Mouse (Mus musculus): Measurements from ENCODE around the gene Olfr56. TPM values are rescaled to one million over a fixed set of nuclear protein-coding genes. Genes with fewer than 3 reads are reported as not detected.
"Not testable (repeated sequence)": the region's sequence is repeated elsewhere in the genome, so short reads cannot be mapped to it uniquely, and the experiment has no call there.

Olfr56 gene
- total RNA-seq, 1 experiment: not detected

DNA sequence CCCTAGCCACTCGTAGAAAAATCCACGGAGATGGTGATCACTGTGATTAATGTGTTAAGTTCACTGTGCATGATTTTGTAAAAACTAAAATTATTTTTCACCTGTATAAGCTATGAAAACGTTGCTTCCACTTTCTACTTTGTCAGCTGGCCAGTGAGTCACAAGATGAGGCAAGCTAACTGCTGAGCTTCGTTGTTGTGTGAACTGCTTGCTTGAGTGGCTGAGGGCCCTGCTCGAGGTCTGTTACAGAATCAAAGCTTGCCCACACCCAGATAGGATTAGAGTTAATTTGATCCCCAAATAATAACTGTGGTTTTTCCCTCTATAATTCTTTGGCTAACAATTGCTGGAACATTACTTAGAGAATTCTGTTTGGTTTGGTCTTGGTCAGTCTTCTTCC, 1.4 kb downstream of the Olfr56 start:
- DNase-seq (ENCODE audit: low read depth, low spot score); H3K27ac ChIP-seq (ENCODE audit: insufficient read depth, low read depth, low read length, poor library complexity, severe bottlenecking); H3K9ac ChIP-seq (ENCODE audit: insufficient read depth, low read depth, low read length, poor library complexity, severe bottlenecking); in situ Hi-C loops (cut with MboI; ENCODE audit: low sequenced_read_pairs in 2 of 2, unreplicated experiment in 2 of 2); H3K4me1 ChIP-seq (ENCODE audit: control insufficient read depth in 2 of 2, insufficient read depth in 2 of 2, low read length in 2 of 2, poor library complexity in 1 of 2); H3K4me3 ChIP-seq (ENCODE audit: insufficient read depth in 1 of 2, low read depth in 1 of 2, low read length in 2 of 2, poor library complexity in 1 of 2, severe bottlenecking in 1 of 2); H3K9me3 ChIP-seq (ENCODE audit: control insufficient read depth, insufficient read depth, low read depth, low read length); H3K36me3 ChIP-seq (ENCODE audit: control insufficient read depth, insufficient read depth, low read length, poor library complexity, severe bottlenecking): not testable (repeated sequence)

DNA sequence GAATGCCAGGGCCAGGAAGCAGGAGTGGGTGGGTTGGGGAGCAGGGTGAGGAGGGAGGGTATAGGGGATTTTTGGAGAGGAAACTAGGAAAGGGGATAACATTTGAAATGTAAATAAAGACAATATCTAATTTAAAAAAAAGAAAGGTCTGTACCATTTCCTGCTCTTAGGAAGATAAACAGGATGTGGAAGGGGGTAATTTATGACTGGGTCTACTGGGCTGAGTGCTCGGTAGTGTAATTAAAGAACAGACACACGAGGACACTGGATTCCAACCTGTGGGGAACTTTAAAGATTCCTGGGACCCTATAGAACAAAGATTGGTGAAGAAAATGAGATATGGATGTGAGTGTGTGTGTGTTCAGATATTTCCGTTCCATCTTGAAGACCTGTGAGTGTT, 4.2 kb downstream of the Olfr56 start:
- H3K36me3 ChIP-seq (ENCODE audit: control insufficient read depth, insufficient read depth, low read length, poor library complexity, severe bottlenecking); H3K4me1 ChIP-seq (ENCODE audit: control insufficient read depth in 2 of 2, insufficient read depth in 2 of 2, low read length in 2 of 2, poor library complexity in 1 of 2); H3K9ac ChIP-seq (ENCODE audit: insufficient read depth, low read depth, low read length, poor library complexity, severe bottlenecking); DNase-seq (ENCODE audit: low read depth, low spot score); H3K4me3 ChIP-seq (ENCODE audit: insufficient read depth in 1 of 2, low read depth in 1 of 2, low read length in 2 of 2, poor library complexity in 1 of 2, severe bottlenecking in 1 of 2); H3K27ac ChIP-seq (ENCODE audit: insufficient read depth, low read depth, low read length, poor library complexity, severe bottlenecking); H3K9me3 ChIP-seq (ENCODE audit: control insufficient read depth, insufficient read depth, low read depth, low read length); in situ Hi-C loops (cut with MboI; ENCODE audit: low sequenced_read_pairs in 2 of 2, unreplicated experiment in 2 of 2): not testable (repeated sequence)

DNA sequence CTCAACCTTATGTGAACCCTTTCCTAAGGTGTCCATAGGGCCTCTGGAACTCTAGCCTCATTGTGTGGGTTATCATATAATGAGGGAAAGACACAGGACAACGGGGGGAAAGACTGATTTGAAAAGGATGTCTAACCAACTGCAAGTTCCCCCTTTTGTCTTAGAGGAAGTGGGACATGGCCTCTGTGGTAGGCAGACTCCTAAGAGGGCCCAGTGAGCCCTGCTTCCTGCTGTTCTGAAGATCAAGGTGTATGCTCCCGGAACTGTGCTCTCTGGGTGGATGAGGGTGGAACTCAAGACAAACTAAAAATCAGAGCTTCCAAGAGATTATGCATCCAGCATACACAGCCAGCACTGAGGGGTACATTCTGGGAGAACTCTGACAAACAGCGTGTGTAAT, 9.5 kb downstream of the Olfr56 start:
- H3K27ac ChIP-seq (ENCODE audit: insufficient read depth, low read depth, low read length, poor library complexity, severe bottlenecking); H3K9me3 ChIP-seq (ENCODE audit: control insufficient read depth, insufficient read depth, low read depth, low read length); in situ Hi-C loops (cut with MboI; ENCODE audit: low sequenced_read_pairs in 2 of 2, unreplicated experiment in 2 of 2); H3K4me3 ChIP-seq (ENCODE audit: insufficient read depth in 1 of 2, low read depth in 1 of 2, low read length in 2 of 2, poor library complexity in 1 of 2, severe bottlenecking in 1 of 2); H3K4me1 ChIP-seq (ENCODE audit: control insufficient read depth in 2 of 2, insufficient read depth in 2 of 2, low read length in 2 of 2, poor library complexity in 1 of 2); H3K36me3 ChIP-seq (ENCODE audit: control insufficient read depth, insufficient read depth, low read length, poor library complexity, severe bottlenecking); H3K9ac ChIP-seq (ENCODE audit: insufficient read depth, low read depth, low read length, poor library complexity, severe bottlenecking); DNase-seq (ENCODE audit: low read depth, low spot score): not testable (repeated sequence)

DNA sequence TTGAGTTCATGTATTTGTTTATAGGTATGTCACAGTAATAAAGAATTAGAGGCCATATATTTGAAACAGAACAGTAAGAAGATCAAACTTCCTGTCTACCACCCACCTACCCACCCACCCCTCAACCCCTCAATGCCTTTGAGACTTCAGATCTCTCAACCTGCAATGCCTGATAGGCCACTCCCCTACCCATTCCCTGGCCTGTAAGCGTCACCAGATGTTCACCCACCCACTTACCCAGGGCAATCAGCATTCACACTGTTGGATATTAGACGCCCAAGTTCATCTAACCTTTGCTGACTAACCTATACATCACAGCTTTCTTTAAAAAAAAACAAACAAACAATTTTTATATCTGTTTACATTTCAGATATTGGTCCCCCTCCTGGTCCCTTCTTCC, 11.3 kb downstream of the Olfr56 start:
- not testable (repeated sequence) for H3K27ac ChIP-seq (ENCODE audit: insufficient read depth, low read depth, low read length, poor library complexity, severe bottlenecking); H3K9ac ChIP-seq (ENCODE audit: insufficient read depth, low read depth, low read length, poor library complexity, severe bottlenecking); H3K9me3 ChIP-seq (ENCODE audit: control insufficient read depth, insufficient read depth, low read depth, low read length); H3K36me3 ChIP-seq (ENCODE audit: control insufficient read depth, insufficient read depth, low read length, poor library complexity, severe bottlenecking); H3K4me3 ChIP-seq (ENCODE audit: insufficient read depth in 1 of 2, low read depth in 1 of 2, low read length in 2 of 2, poor library complexity in 1 of 2, severe bottlenecking in 1 of 2); H3K4me1 ChIP-seq (ENCODE audit: control insufficient read depth in 2 of 2, insufficient read depth in 2 of 2, low read length in 2 of 2, poor library complexity in 1 of 2); DNase-seq (ENCODE audit: low read depth, low spot score)
- in situ Hi-C loops (cut with MboI; ENCODE audit: low sequenced_read_pairs in 2 of 2, unreplicated experiment in 2 of 2): loop anchor here in 1 of 2 experiments (10.0 kb wide), 1 partner anchor 85 kb away; the partner anchor contains the start of gene Ifi47

DNA sequence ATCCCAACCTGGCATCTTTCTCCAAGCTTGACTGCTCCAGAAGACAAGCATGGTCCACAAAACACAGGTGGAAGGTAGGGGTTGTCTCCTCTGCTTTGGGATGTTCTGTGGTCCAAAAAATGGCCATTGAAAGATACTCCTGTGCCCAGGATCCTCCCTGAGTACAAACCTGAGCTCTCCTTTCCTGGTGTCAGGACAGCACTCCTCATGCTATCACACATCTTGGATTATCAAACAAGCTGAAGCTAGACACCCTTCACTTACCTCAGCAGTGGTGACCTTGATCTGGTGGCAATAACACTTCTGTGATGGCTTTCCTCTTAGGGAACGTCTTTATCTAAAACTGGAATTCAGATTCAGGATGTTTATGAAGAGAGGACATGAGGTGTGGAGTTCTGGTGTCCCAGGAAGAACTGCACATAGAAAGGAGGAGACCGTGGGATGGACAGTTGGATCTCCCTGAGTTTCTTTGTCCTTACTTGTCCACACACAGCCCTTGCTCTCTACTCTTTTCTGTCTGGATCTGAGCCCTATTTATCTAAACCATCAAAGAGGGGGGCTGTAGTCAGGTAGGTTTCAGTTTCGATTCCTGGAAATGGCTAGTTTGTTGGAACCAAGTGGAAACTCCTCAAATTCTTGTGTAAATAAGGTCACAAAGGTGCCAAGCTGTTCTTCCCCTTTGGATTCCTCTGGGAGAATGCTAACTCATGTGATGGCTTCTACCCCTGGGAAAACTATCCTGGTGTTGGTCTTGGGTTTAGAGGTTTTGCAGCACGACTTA, 13.2 kb downstream of the Olfr56 start, which contains the start of gene Gm12185:
Gene Gm12185, minus strand, starts transcription at position 487 of the 781 bp plus-strand sequence.
- not testable (repeated sequence) for H3K9me3 ChIP-seq (ENCODE audit: control insufficient read depth, insufficient read depth, low read depth, low read length); H3K9ac ChIP-seq (ENCODE audit: insufficient read depth, low read depth, low read length, poor library complexity, severe bottlenecking); H3K27ac ChIP-seq (ENCODE audit: insufficient read depth, low read depth, low read length, poor library complexity, severe bottlenecking); DNase-seq (ENCODE audit: low read depth, low spot score); H3K4me1 ChIP-seq (ENCODE audit: control insufficient read depth in 2 of 2, insufficient read depth in 2 of 2, low read length in 2 of 2, poor library complexity in 1 of 2); H3K4me3 ChIP-seq (ENCODE audit: insufficient read depth in 1 of 2, low read depth in 1 of 2, low read length in 2 of 2, poor library complexity in 1 of 2, severe bottlenecking in 1 of 2); H3K36me3 ChIP-seq (ENCODE audit: control insufficient read depth, insufficient read depth, low read length, poor library complexity, severe bottlenecking)
- in situ Hi-C loops (cut with MboI; ENCODE audit: low sequenced_read_pairs in 2 of 2, unreplicated experiment in 2 of 2): loop anchor here in 1 of 2 experiments (10.0 kb wide), 1 partner anchor 83 kb away; the partner anchor contains the start of gene Ifi47

DNA sequence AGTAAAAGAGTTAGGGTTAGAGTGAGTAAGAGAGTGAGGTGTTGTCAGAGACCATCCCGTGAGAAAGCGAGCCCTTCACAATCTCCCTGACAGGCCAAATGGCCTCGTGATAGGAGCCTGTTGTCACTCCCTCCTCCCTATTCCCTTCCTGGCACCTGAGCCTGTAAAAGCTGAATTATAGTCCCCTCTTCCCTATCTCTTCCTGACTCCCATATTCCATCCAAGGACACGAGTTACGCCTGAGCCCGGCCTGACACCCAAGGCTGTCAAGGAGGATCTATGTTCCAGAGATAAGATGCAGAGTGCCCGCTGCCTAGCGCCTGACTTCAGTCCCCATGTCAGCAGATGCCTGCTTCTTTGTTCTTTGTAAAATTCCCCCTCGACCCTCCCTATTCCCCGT, 14.6 kb downstream of the Olfr56 start:
- not testable (repeated sequence) for H3K4me1 ChIP-seq (ENCODE audit: control insufficient read depth in 2 of 2, insufficient read depth in 2 of 2, low read length in 2 of 2, poor library complexity in 1 of 2); H3K36me3 ChIP-seq (ENCODE audit: control insufficient read depth, insufficient read depth, low read length, poor library complexity, severe bottlenecking); H3K27ac ChIP-seq (ENCODE audit: insufficient read depth, low read depth, low read length, poor library complexity, severe bottlenecking); H3K9me3 ChIP-seq (ENCODE audit: control insufficient read depth, insufficient read depth, low read depth, low read length); DNase-seq (ENCODE audit: low read depth, low spot score); H3K4me3 ChIP-seq (ENCODE audit: insufficient read depth in 1 of 2, low read depth in 1 of 2, low read length in 2 of 2, poor library complexity in 1 of 2, severe bottlenecking in 1 of 2); H3K9ac ChIP-seq (ENCODE audit: insufficient read depth, low read depth, low read length, poor library complexity, severe bottlenecking)
- in situ Hi-C loops (cut with MboI; ENCODE audit: low sequenced_read_pairs in 2 of 2, unreplicated experiment in 2 of 2): loop anchor here in 1 of 2 experiments (10.0 kb wide), 1 partner anchor 82 kb away; the partner anchor contains the start of gene Ifi47

DNA sequence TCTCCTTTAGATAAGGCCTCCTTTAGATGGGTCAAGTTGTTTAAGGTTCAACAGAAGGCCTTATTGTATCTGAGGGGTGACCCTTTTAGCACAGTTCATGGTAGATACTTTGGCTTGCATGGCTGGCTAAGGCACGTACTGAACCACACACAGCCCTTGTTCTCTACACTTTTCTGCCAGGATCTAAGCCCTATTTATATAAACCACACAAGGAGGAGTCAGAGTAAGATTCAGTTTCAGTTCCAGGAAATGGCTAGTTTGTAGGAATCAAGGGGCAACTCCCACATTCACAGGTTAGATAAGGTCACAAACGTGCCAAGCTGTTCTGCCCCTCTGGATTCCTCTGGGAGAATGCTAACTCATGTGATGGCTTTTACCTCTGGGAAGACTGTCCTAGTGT, 15.3 kb downstream of the Olfr56 start, which contains the start of gene Tgtp1:
Gene Tgtp1, minus strand, starts transcription at position 155 of the 400 bp plus-strand sequence.
- H3K36me3 ChIP-seq (ENCODE audit: control insufficient read depth, insufficient read depth, low read length, poor library complexity, severe bottlenecking); H3K27ac ChIP-seq (ENCODE audit: insufficient read depth, low read depth, low read length, poor library complexity, severe bottlenecking); H3K9me3 ChIP-seq (ENCODE audit: control insufficient read depth, insufficient read depth, low read depth, low read length); H3K9ac ChIP-seq (ENCODE audit: insufficient read depth, low read depth, low read length, poor library complexity, severe bottlenecking); H3K4me1 ChIP-seq (ENCODE audit: control insufficient read depth in 2 of 2, insufficient read depth in 2 of 2, low read length in 2 of 2, poor library complexity in 1 of 2); H3K4me3 ChIP-seq (ENCODE audit: insufficient read depth in 1 of 2, low read depth in 1 of 2, low read length in 2 of 2, poor library complexity in 1 of 2, severe bottlenecking in 1 of 2); DNase-seq (ENCODE audit: low read depth, low spot score): not testable (repeated sequence)
- in situ Hi-C loops (cut with MboI; ENCODE audit: low sequenced_read_pairs in 2 of 2, unreplicated experiment in 2 of 2): loop anchor here in 1 of 2 experiments (10.0 kb wide), 1 partner anchor 81 kb away; the partner anchor contains the start of gene Ifi47

DNA sequence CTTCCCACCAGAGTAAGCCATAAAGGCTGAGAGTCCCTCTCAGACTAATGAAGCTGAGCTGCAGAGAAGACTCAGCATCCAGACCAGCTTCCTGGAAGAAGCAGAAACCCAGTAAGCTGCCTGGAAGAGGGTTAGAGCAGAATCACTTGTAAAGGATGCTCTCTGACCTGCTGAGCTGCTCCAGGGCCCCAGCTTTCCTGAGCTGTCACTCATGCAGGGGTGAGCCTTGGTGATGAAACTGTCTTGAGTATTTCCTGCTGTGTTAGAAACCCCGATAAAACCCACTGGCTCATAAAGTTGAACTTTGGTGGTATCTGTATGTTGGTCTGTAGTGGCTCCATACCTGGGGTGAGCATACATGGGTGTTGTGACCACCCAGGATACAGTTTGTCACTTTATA, 21.7 kb downstream of the Olfr56 start:
- H3K9me3 ChIP-seq (ENCODE audit: control insufficient read depth, insufficient read depth, low read depth, low read length); H3K4me3 ChIP-seq (ENCODE audit: insufficient read depth in 1 of 2, low read depth in 1 of 2, low read length in 2 of 2, poor library complexity in 1 of 2, severe bottlenecking in 1 of 2); in situ Hi-C loops (cut with MboI; ENCODE audit: low sequenced_read_pairs in 2 of 2, unreplicated experiment in 2 of 2); H3K36me3 ChIP-seq (ENCODE audit: control insufficient read depth, insufficient read depth, low read length, poor library complexity, severe bottlenecking); H3K9ac ChIP-seq (ENCODE audit: insufficient read depth, low read depth, low read length, poor library complexity, severe bottlenecking); H3K27ac ChIP-seq (ENCODE audit: insufficient read depth, low read depth, low read length, poor library complexity, severe bottlenecking); DNase-seq (ENCODE audit: low read depth, low spot score); H3K4me1 ChIP-seq (ENCODE audit: control insufficient read depth in 2 of 2, insufficient read depth in 2 of 2, low read length in 2 of 2, poor library complexity in 1 of 2): not testable (repeated sequence)
